Mouse (Mus musculus): Measurements from ENCODE around the gene Mob3b. TPM values are rescaled to one million over a fixed set of nuclear protein-coding genes. Genes with fewer than 3 reads are reported as not detected.

Gene Mob3b
- polyA plus RNA-seq, 1 experiment from 2014 or later: 11.1 TPM

- 46% methylated on average over 3 of the region's 3 CpGs for WGBS
- H3K36me3 ChIP-seq: no peaks in the 10 kb centered on the region
- H3K27ac ChIP-seq (replicated peaks): no peak overlapping the region
- no peaks in the 10 kb centered on the region for H3K27me3 ChIP-seq
- H3K9ac ChIP-seq: no peak overlapping the region
- H3K4me3 ChIP-seq (replicated peaks): no peak overlapping the region
- no peak overlapping the region for H3K4me2 ChIP-seq (replicated peaks)
- no peaks in the 10 kb centered on the region for H3K9me3 ChIP-seq (replicated peaks)
- peaks cover 10% of the 10 kb centered on the region for H3K4me1 ChIP-seq
- no peak for ATAC-seq (ENCODE audit: insufficient number of reproducible peaks, low FRiP score, low TSS enrichment, low read depth)
Observed at GRCm38 (mm10) chr4:35031623-35032022, 125.7 kb downstream of the Mob3b start.

GRCm38 (mm10) chr4:35031141-35031540 lies 126.1 kb downstream of the Mob3b start:
- Histone ChIP-seq H3K9ac (no peak overlapping the region), H3K4me2 (replicated peaks) (no peak overlapping the region), H3K4me1 (peaks cover 10% of the 10 kb centered on the region), H3K36me3 (no peaks in the 10 kb centered on the region), H3K27ac (replicated peaks) (no peak overlapping the region), H3K9me3 (replicated peaks) (no peaks in the 10 kb centered on the region), H3K4me3 (replicated peaks) (no peak overlapping the region), H3K27me3 (no peaks in the 10 kb centered on the region)
- 0 out of 2 replicates have a peak, but pooled peaks have one; percentile 24 for ATAC-seq (ENCODE audit: insufficient number of reproducible peaks, low FRiP score, low TSS enrichment, low read depth)
- WGBS: 61% methylated on average over 5 of the region's 5 CpGs

- Histone ChIP-seq H3K9ac (no peak overlapping the region), H3K4me3 (replicated peaks) (no peak overlapping the region), H3K27me3 (no peaks in the 10 kb centered on the region), H3K27ac (replicated peaks) (no peak overlapping the region), H3K4me2 (replicated peaks) (no peak overlapping the region), H3K9me3 (replicated peaks) (no peaks in the 10 kb centered on the region), H3K4me1 (peaks cover 3% of the 10 kb centered on the region; the same call in 1 of the 2 replicates), H3K36me3 (no peaks in the 10 kb centered on the region)
- 90% methylated on average over 1 of the region's 1 CpGs for WGBS
- no peak for ATAC-seq (ENCODE audit: insufficient number of reproducible peaks, low FRiP score, low TSS enrichment, low read depth)
Observed at GRCm38 (mm10) chr4:35018416-35018815, 138.9 kb downstream of the Mob3b start.

GRCm38 (mm10) chr4:35012401-35013307 lies 144.6 kb downstream of the Mob3b start:
- no peaks in the 10 kb centered on the region for H3K36me3 ChIP-seq
- H3K4me2 ChIP-seq (replicated peaks): no peak overlapping the region
- no peak overlapping the region for H3K27ac ChIP-seq (replicated peaks)
- no peak overlapping the region for H3K9ac ChIP-seq
- no peaks in the 10 kb centered on the region for H3K4me1 ChIP-seq
- no peak for ATAC-seq (ENCODE audit: insufficient number of reproducible peaks, low FRiP score, low TSS enrichment, low read depth)
- WGBS: 40% methylated on average over 10 of the region's 10 CpGs
- no peaks in the 10 kb centered on the region for H3K9me3 ChIP-seq (replicated peaks)
- H3K27me3 ChIP-seq: no peaks in the 10 kb centered on the region
- no peak overlapping the region for H3K4me3 ChIP-seq (replicated peaks)

GRCm38 (mm10) chr4:35006541-35007260 lies 150.6 kb downstream of the Mob3b start:
- no peak overlapping the region for H3K4me2 ChIP-seq (replicated peaks)
- no peak overlapping the region for H3K4me3 ChIP-seq (replicated peaks)
- H3K36me3 ChIP-seq: no peaks in the 10 kb centered on the region
- H3K27me3 ChIP-seq: no peaks in the 10 kb centered on the region
- H3K27ac ChIP-seq (replicated peaks): no peak overlapping the region
- H3K9me3 ChIP-seq (replicated peaks): no peaks in the 10 kb centered on the region
- H3K4me1 ChIP-seq: peaks cover 25% of the 10 kb centered on the region
- ATAC-seq (ENCODE audit: insufficient number of reproducible peaks, low FRiP score, low TSS enrichment, low read depth): no peak
- H3K9ac ChIP-seq: no peak overlapping the region
- 20% methylated on average over 11 of the region's 11 CpGs for WGBS

GRCm38 (mm10) chr4:35006056-35006455 lies 151.2 kb downstream of the Mob3b start:
- no peaks in the 10 kb centered on the region for H3K36me3 ChIP-seq
- H3K9me3 ChIP-seq (replicated peaks): no peaks in the 10 kb centered on the region
- no peak overlapping the region for H3K9ac ChIP-seq
- H3K27ac ChIP-seq (replicated peaks): no peak overlapping the region
- no peak for ATAC-seq (ENCODE audit: insufficient number of reproducible peaks, low FRiP score, low TSS enrichment, low read depth)
- H3K4me1 ChIP-seq: peaks cover 25% of the 10 kb centered on the region
- no peak overlapping the region for H3K4me2 ChIP-seq (replicated peaks)
- 45% methylated on average over 6 of the region's 6 CpGs for WGBS
- no peaks in the 10 kb centered on the region for H3K27me3 ChIP-seq
- no peak overlapping the region for H3K4me3 ChIP-seq (replicated peaks)

GRCm38 (mm10) chr4:35005068-35005769 lies 152.1 kb downstream of the Mob3b start:
- no peak overlapping the region for H3K9ac ChIP-seq
- no peak overlapping the region for H3K27ac ChIP-seq (replicated peaks)
- ATAC-seq (ENCODE audit: insufficient number of reproducible peaks, low FRiP score, low TSS enrichment, low read depth): 0 out of 2 replicates have a peak, but pooled peaks have one; percentile 45
- no peak overlapping the region for H3K4me2 ChIP-seq (replicated peaks)
- H3K4me3 ChIP-seq (replicated peaks): no peak overlapping the region
- H3K4me1 ChIP-seq: peaks cover 25% of the 10 kb centered on the region
- H3K9me3 ChIP-seq (replicated peaks): no peaks in the 10 kb centered on the region
- H3K36me3 ChIP-seq: no peaks in the 10 kb centered on the region
- no peaks in the 10 kb centered on the region for H3K27me3 ChIP-seq
- 32% methylated on average over 5 of the region's 5 CpGs for WGBS

GRCm38 (mm10) chr4:35004473-35004872 lies 152.8 kb downstream of the Mob3b start:
- H3K4me1 ChIP-seq: peaks cover 25% of the 10 kb centered on the region
- no peak overlapping the region for H3K9ac ChIP-seq
- H3K4me3 ChIP-seq (replicated peaks): no peak overlapping the region
- H3K27ac ChIP-seq (replicated peaks): no peak overlapping the region
- no peaks in the 10 kb centered on the region for H3K9me3 ChIP-seq (replicated peaks)
- no peaks in the 10 kb centered on the region for H3K27me3 ChIP-seq
- 78% methylated on average over 8 of the region's 8 CpGs for WGBS
- ATAC-seq (ENCODE audit: insufficient number of reproducible peaks, low FRiP score, low TSS enrichment, low read depth): no peak
- H3K4me2 ChIP-seq (replicated peaks): no peak overlapping the region
- H3K36me3 ChIP-seq: no peaks in the 10 kb centered on the region

GRCm38 (mm10) chr4:35003550-35004326 lies 153.5 kb downstream of the Mob3b start:
- Histone ChIP-seq H3K27ac (replicated peaks) (no peak overlapping the region), H3K9ac (no peak overlapping the region), H3K9me3 (replicated peaks) (no peaks in the 10 kb centered on the region), H3K4me2 (replicated peaks) (no peak overlapping the region), H3K27me3 (no peaks in the 10 kb centered on the region), H3K4me1 (peaks cover 25% of the 10 kb centered on the region), H3K36me3 (no peaks in the 10 kb centered on the region), H3K4me3 (replicated peaks) (no peak overlapping the region)
- ATAC-seq (ENCODE audit: insufficient number of reproducible peaks, low FRiP score, low TSS enrichment, low read depth): no peak
- WGBS: 85% methylated on average over 8 of the region's 8 CpGs

- no peak overlapping the region for H3K4me3 ChIP-seq (replicated peaks)
- no peaks in the 10 kb centered on the region for H3K27me3 ChIP-seq
- no peak overlapping the region for H3K4me2 ChIP-seq (replicated peaks)
- peaks cover 24% of the 10 kb centered on the region for H3K4me1 ChIP-seq
- H3K36me3 ChIP-seq: no peaks in the 10 kb centered on the region
- ATAC-seq (ENCODE audit: insufficient number of reproducible peaks, low FRiP score, low TSS enrichment, low read depth): no peak
- 87% methylated on average over 7 of the region's 7 CpGs for WGBS
- no peak overlapping the region for H3K9ac ChIP-seq
- no peaks in the 10 kb centered on the region for H3K9me3 ChIP-seq (replicated peaks)
- no peak overlapping the region for H3K27ac ChIP-seq (replicated peaks)
Observed at GRCm38 (mm10) chr4:34996616-34997015, 160.7 kb downstream of the Mob3b start.

Measured in embryonic facial prominence, embryonic 15.5 days (tissue).